Mouse (Mus musculus) forebrain, embryonic 16.5 days (tissue): ENCODE measurements around the gene Hrct1. TPM values are rescaled to one million over a fixed set of nuclear protein-coding genes. Genes with fewer than 3 reads are reported as not detected.

ENCODE experiments used
- ATAC-seq: fragments of 200-750 bp; cut with Nextera tagmentation; 2 replicates; pipeline ENCODE4 v1.8.0; 2017; ENCODE audit warnings: mild to moderate bottlenecking, moderate library complexity
- H3K27ac ChIP-seq: fragments of 300-500 bp; sonication (generic); 2 replicates; pipeline ENCODE4 v1.5.1; 2014; ENCODE audit warnings: low read length, control low read depth
- H3K27me3 ChIP-seq: fragments of 300-500 bp; sonication (generic); replicated peaks from 2 replicates; pipeline ENCODE4 v1.6.1; 2014; ENCODE audit warnings: low read length; ENCODE audit not compliant: control insufficient read depth, insufficient read depth
- H3K36me3 ChIP-seq: fragments of 300-500 bp; sonication (generic); 2 replicates; pipeline ENCODE4 v1.6.1; 2014; ENCODE audit not compliant: control insufficient read depth, insufficient read depth
- H3K4me1 ChIP-seq: fragments of 300-500 bp; sonication (generic); replicated peaks from 2 replicates; pipeline ENCODE4 v1.6.1; 2014; ENCODE audit warnings: low read length; ENCODE audit not compliant: control insufficient read depth, insufficient read depth
- H3K4me2 ChIP-seq: fragments of 300-500 bp; sonication (generic); 2 replicates; pipeline ENCODE4 v1.6.1; 2014; ENCODE audit warnings: mild to moderate bottlenecking, low read length, control low read depth
- H3K4me3 ChIP-seq: fragments of 300-500 bp; sonication (generic); replicated peaks from 2 replicates; pipeline ENCODE4 v1.5.1; 2014; ENCODE audit warnings: mild to moderate bottlenecking, low read length, control low read depth
- H3K9ac ChIP-seq: fragments of 300-500 bp; sonication (generic); replicated peaks from 2 replicates; pipeline ENCODE4 v1.6.1; 2014; ENCODE audit warnings: low read depth, low read length, control low read depth
- H3K9me3 ChIP-seq: fragments of 300-500 bp; sonication (generic); 2 replicates; pipeline ENCODE4 v1.6.1; 2016; ENCODE audit warnings: low read length; ENCODE audit not compliant: control insufficient read depth
- WGBS: fragments of 180-500 bp; shearing (Covaris S2); extraction: QIAGEN DNeasy Blood & Tissue Kit; methylation state at CpG from one replicate; pipeline ENCODE4 v1.1.7; 2014; 5-methylcytosine and 5-hydroxymethylcytosine counted together
- polyA plus RNA-seq: library from polyadenylated mRNA; unstranded; fragments of >200 nt; fragmentation: Nextera tagmentation; extraction: Ambion mirVana; gene quantifications from 2 replicates; pipeline ENCODE4 v1.2.1, GENCODE M21; 2015

Hrct1 gene
- polyA plus RNA-seq, 1 experiment from 2014 or later: 0.47 TPM

DNA sequence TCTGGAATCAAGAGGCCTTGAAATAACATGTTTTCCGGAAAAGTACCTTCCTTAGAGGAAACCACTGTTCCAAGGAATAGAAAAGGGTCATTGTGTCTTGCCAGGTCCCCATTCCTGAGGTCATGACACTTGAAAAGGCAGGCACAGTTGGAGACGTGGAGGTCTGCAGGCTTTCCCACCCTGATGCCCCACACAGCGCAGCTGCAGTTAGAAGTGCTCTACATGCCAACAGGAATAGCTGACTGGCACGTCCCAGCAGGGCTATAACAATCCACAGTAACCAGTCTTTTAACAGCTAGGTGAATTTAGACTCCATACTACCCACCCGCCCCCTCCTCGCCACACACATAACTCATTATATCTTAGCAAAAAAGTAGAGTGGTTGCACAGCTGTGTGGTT, 10.2 kb downstream of the Hrct1 start:
- H3K4me3 ChIP-seq: no peak overlapping the region
- 51% methylated on average over 6 of the region's 6 CpGs for WGBS
- ATAC-seq: no peak
- H3K4me1 ChIP-seq: no peaks in the 10 kb centered on the region
- H3K27ac ChIP-seq: no peak overlapping the region
- H3K9me3 ChIP-seq: no peaks in the 10 kb centered on the region
- no peaks in the 10 kb centered on the region for H3K27me3 ChIP-seq
- no peaks in the 10 kb centered on the region for H3K36me3 ChIP-seq
- no peak overlapping the region for H3K9ac ChIP-seq
- H3K4me2 ChIP-seq: no peak overlapping the region

DNA sequence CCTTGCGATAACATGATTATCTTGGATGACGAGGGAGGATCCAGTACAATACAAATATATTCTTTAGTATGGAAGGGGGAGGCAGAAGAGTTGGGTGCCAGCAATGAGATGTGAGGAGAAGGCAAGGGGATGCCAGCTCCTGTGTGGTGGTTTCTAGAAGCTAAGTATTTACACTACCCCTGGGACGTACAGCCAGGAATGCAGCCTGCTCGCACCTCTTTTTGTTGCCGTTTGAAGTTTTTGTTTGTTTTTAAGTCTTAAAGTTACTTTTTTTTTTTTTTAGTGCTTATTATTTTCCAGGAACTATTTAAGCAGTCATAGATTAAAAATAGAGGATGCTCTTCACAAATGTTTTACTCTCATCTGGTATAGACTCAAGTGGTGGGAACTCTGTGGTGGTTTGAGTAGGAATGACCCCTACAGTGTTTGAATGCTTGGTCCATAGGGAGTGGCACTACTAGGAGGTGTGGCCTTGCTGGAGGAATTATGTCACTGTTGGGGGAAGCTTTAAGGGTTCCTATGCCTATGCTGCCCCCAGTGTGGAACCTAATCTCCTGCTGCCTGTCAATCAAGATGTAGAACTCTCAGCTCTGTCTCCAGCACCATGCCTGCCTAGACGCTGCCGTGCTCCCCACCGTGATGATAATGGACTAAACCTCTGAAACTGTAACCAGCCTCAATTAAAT, 12.1 kb downstream of the Hrct1 start:
- no peak overlapping the region for H3K4me2 ChIP-seq
- H3K4me1 ChIP-seq: no peaks in the 10 kb centered on the region
- H3K36me3 ChIP-seq: no peaks in the 10 kb centered on the region
- H3K9me3 ChIP-seq: no peaks in the 10 kb centered on the region
- H3K9ac ChIP-seq: no peak overlapping the region
- no peak for ATAC-seq
- 73% methylated on average over 8 of the region's 8 CpGs for WGBS
- no peak overlapping the region for H3K27ac ChIP-seq
- H3K4me3 ChIP-seq: no peak overlapping the region
- no peaks in the 10 kb centered on the region for H3K27me3 ChIP-seq

DNA sequence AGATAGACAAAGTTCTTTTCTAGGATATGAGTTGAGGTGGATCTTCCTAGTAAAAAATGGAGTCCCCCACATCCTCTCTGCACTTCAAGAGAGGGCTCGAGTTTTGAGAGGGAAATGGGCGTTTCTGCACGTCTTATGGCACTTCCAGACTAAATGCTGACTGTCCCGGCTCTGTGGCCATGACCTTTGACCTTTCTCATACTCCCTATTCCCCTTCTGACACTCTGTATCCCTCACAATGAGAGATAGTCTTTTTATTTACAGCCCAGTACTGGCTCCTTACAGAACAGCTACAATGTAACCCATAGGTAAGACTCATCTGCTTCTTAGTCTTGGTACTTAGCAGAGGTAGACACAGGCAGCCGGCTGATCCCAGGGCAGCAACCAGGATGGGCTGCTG, 14.5 kb downstream of the Hrct1 start:
- Histone ChIP-seq H3K27me3 (no peaks in the 10 kb centered on the region), H3K27ac (no peak overlapping the region)

DNA sequence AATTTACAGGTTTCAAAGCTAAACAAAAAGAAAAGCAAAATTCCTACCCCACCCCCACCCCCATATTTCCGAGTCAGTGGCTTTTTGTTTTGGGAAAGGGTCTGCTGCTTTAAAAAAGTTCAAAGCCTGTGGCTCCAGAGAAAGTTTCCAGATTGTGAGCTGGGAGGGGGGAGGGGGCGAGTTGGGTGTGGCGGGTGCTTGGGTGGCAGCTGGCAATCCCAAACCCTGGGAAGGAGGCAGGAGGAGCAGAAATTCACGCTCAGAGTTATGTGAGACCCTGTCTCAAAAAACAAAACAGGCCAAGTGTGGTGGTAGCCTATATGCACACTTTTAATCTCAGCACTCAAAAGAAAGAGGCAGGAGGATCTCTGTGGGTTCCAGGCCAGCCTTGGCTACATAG, 15.6 kb downstream of the Hrct1 start:
- Histone ChIP-seq H3K36me3 (no peaks in the 10 kb centered on the region), H3K4me2 (no peak overlapping the region), H3K9ac (no peak overlapping the region), H3K4me3 (no peak overlapping the region), H3K9me3 (no peaks in the 10 kb centered on the region), H3K27me3 (no peaks in the 10 kb centered on the region), H3K27ac (no peak overlapping the region), H3K4me1 (no peaks in the 10 kb centered on the region)
- ATAC-seq: no peak
- 28% methylated on average over 4 of the region's 4 CpGs for WGBS

More for the DNA sequence above, 14.5 kb downstream of the Hrct1 start:
- Histone ChIP-seq H3K9ac (no peak overlapping the region), H3K9me3 (no peaks in the 10 kb centered on the region), H3K4me3 (no peak overlapping the region), H3K4me1 (no peaks in the 10 kb centered on the region), H3K36me3 (no peaks in the 10 kb centered on the region), H3K4me2 (no peak overlapping the region)
- ATAC-seq: no peak
- 81% methylated on average over 5 of the region's 5 CpGs for WGBS

DNA sequence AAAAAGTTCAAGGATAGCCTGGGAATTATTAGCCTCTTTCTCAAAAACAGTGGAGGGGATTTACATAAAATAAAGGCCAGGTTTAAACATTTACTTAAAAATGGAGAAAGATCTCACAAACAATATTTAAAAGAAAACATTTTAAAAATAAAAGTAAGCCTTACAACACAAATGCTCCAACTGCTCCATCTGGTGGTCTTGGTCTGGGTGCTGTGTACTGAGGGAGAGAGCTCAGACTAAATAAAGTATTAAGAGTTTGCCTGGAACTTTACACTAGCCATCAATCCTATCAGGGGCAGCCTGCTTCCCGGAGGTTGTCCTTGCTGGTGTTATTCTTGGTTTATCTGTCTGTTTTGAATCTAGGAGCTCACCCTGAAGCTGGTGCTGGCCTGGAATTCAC, 16.1 kb downstream of the Hrct1 start:
- no peak for ATAC-seq
- H3K9ac ChIP-seq: no peak overlapping the region
- WGBS: 81% methylated on average over 1 of the region's 1 CpGs

DNA sequence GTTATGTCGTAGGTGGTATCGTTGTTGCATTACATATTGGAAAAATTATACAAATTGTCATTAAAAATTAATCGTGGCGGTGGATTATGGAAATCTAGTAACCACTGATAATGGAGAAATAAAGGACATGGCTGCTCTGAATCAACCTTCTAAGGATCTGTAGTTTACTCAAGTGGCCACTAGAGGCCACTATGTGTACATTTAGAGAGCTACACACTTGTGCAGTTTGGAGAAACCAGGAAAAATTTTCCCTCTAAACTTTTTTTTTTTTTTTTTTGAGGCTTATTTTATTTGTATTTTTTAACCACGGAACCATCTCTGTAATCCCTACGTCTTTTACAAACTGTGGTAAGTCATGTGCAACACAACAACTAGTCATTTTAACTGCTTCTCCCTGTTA, 18.2 kb downstream of the Hrct1 start:
- Histone ChIP-seq H3K9me3 (no peaks in the 10 kb centered on the region), H3K4me3 (no peak overlapping the region), H3K4me1 (no peaks in the 10 kb centered on the region), H3K36me3 (no peaks in the 10 kb centered on the region), H3K9ac (no peak overlapping the region), H3K27me3 (no peaks in the 10 kb centered on the region), H3K4me2 (no peak overlapping the region), H3K27ac (no peak overlapping the region)
- peak; percentile 43; the same call in 1 of the 2 replicates for ATAC-seq
- 14% methylated on average over 6 of the region's 6 CpGs for WGBS

More for the DNA sequence above, 16.1 kb downstream of the Hrct1 start:
- no peak overlapping the region for H3K4me3 ChIP-seq
- no peak overlapping the region for H3K27ac ChIP-seq
- no peak overlapping the region for H3K4me2 ChIP-seq
- H3K9me3 ChIP-seq: no peaks in the 10 kb centered on the region
- H3K4me1 ChIP-seq: no peaks in the 10 kb centered on the region
- no peaks in the 10 kb centered on the region for H3K27me3 ChIP-seq
- H3K36me3 ChIP-seq: no peaks in the 10 kb centered on the region

DNA sequence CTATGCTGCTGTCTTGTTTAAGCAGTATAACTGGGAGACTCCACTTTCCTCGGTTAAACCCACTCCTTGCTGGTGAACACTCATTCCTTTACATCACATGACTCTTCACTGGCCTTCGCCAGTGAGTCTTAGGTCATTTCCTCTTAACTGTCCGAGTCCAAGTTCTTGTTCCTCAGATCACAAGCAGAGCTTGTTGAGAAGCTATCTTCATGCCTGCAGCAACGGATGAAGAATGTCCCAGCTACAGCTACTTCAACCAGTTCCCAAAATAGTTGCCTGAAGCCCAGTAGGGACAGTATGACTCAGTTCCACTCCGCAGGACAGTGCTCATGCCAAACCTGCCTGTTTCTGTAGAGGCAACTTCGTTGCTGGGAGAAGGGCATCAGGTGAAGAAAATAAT, 30.2 kb downstream of the Hrct1 start:
- Histone ChIP-seq H3K4me3 (no peak overlapping the region), H3K36me3 (no peaks in the 10 kb centered on the region), H3K9ac (no peak overlapping the region), H3K9me3 (no peaks in the 10 kb centered on the region), H3K4me1 (no peaks in the 10 kb centered on the region), H3K27ac (no peak overlapping the region), H3K4me2 (no peak overlapping the region), H3K27me3 (no peaks in the 10 kb centered on the region)
- no peak for ATAC-seq
- WGBS: 87% methylated on average over 6 of the region's 6 CpGs

DNA sequence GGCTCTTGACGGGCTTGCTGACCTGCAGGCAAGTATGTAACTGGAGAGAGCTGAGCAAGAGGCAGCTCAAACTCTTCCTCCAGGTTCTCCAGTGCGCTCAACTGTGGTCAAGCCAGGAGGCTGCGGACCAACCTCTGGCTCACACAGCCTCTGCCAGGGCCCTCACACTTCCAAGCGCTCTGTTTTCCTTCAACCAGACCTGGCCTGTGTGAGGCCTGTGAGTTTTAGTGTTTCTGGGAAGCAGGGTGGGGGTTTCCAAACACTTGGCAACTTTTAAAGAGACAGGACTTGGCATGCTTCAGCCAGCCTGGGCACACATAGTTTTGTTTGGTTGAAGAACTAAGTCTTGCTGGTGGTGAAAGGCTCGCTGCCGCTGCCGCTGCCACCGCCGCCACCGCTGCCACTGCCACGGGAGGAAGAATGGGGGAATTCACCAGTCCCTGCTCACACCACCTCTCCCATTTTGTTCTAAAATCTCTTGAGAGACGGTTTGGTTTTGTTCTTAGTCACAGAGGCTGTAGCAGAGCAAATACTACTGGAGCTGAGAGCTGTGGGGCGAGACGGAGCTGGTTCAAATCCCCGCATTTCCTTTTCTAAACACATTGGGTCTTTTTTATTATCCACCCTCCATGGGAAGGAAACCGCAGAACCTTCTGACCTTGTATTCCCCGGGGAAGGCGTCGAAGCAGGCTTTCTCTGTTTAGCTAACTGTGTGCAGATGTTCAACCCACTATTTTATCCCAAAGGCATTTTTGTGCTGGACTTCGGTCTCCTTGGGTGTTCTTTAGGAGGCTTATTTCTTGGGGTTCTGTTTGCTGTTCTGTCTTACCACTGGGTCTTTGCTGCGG, 32.8 kb downstream of the Hrct1 start:
- WGBS: 76% methylated on average over 21 of the region's 21 CpGs
- H3K9me3 ChIP-seq: no peaks in the 10 kb centered on the region
- H3K4me1 ChIP-seq: no peaks in the 10 kb centered on the region
- H3K4me2 ChIP-seq: no peak overlapping the region
- ATAC-seq: no peak
- H3K4me3 ChIP-seq: no peak overlapping the region
- no peaks in the 10 kb centered on the region for H3K36me3 ChIP-seq
- H3K27ac ChIP-seq: no peak overlapping the region
- no peak overlapping the region for H3K9ac ChIP-seq
- no peaks in the 10 kb centered on the region for H3K27me3 ChIP-seq

DNA sequence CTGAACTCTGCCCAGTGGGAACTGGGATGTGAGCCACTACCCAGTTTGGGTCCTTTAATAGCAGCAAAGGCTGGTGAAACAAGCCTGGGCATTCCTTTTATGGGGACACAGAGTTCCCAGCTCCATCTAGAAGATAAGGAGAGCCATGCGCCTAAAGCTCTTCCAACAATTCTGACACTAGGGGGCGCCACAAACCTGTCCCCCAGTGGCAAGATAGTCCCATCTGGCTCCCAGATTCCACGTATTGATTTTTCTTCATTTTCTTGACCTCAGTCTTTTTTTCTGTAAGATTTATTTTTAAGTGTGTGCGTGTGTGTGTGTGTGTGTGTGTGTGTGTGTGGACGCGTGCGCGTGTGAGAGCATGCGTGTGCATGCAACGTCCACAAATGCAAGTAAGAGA, 33.5 kb downstream of the Hrct1 start:
- Histone ChIP-seq H3K36me3 (no peaks in the 10 kb centered on the region), H3K4me2 (no peak overlapping the region), H3K27ac (no peak overlapping the region), H3K27me3 (no peaks in the 10 kb centered on the region), H3K9me3 (no peaks in the 10 kb centered on the region), H3K9ac (no peak overlapping the region), H3K4me3 (no peak overlapping the region), H3K4me1 (no peaks in the 10 kb centered on the region)
- 73% methylated on average over 10 of the region's 10 CpGs for WGBS
- ATAC-seq: no peak
